In the genomic region with DNA sequence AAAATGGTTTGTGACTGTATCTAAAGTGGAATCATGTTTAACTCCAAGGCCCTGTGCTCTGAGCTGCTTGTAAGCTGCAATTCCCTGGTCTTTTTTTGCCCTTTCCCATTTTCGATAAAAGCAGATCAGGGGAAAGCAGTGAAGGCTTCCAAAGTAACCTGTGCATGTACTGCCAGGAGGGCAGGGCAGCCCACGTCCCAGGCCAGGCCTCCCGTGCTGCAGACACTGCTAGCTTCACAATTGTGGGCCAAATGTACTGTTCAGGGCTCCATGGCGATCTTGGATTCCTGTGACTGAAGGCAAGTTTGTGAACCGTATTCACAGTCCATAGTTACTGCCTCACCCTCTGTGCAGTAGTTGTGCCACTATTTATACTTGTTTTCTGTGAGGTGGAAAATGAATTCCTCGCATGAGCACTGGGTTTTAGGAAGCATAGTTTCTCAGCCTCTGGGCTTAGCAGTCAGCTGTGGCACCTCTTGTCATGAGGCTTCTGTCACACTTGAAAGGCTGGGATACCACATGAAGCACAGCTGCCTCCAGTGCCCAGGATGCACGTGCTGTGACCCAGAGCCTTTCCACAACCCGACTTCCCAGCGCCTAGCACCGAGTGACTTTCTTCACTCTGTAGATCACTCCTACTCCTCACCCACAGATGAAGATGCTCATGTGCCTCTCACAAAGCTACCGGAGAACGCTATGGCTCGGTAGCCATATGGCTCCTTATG, we compare ENCODE assay signal across 15 mouse cellular contexts. TPM values are rescaled to one million over a fixed set of nuclear protein-coding genes. Genes with fewer than 3 reads are reported as not detected.
DNase-seq lines count a peak whose midpoint lies in the region; TF ChIP-seq lines count a peak whose summit lies in the region.
"Had no signal": no experiment of that assay in that cellular context is flagged by ENCODE, and none has a peak within 500 bp of the region (broad histone marks: within the 10 kb centered on the region; RNA-seq: fewer than 3 reads in every experiment).

No protein-coding gene starts in this region.

- TF ChIP-seq POLR2A in thymus, adult 2 months (IDR thresholded peaks at IDR 0.05; ENCODE audit: control insufficient read depth, extremely low read depth, insufficient read depth, low read length, poor library complexity), result no peak

- no peak overlapping the region for H3K4me3 ChIP-seq in layer of hippocampus, adult 2 months
- no peak overlapping the region for H3K4me3 ChIP-seq in thymus, adult 2 months (ENCODE audit: control insufficient read depth, insufficient read depth, low read length)
- H3K4me3 ChIP-seq: forebrain, embryonic 13.5 days; heart, embryonic 15.5 days; limb, embryonic 12.5 days; liver, embryonic 13.5 days had no signal

- peak; percentile 40 to 58 for DNase-seq in cerebellum, postnatal 10 days
- DNase-seq in cerebellum, adult 11-12 months, result no peak
- no peak for DNase-seq in layer of hippocampus, adult 2 months (ENCODE audit: low spot score in 2 of 2)
- no peak for DNase-seq in layer of hippocampus, adult 8-10 months (ENCODE audit: low spot score in 2 of 2)
- peak; percentile 36 for DNase-seq in thymus, postnatal 4 days
- no peak for DNase-seq in thymus, adult 2 months
- no peak for DNase-seq in adrenal gland, adult 8-10 months
- DNase-seq: adrenal gland, postnatal 36 days; kidney, adult 9 months; liver, embryonic 13.5 days; spleen, adult 18-20 months; thymus, adult 18-20 months had no signal

- TF ChIP-seq CTCF in layer of hippocampus, adult 2 months (conservative IDR thresholded peaks at IDR 0.05), result no peak
- TF ChIP-seq CTCF in thymus, adult 2 months (IDR thresholded peaks at IDR 0.05; ENCODE audit: borderline replicate concordance, control insufficient read depth, extremely low read depth, insufficient read depth, low read length, poor library complexity), result no peak

- H3K36me3 ChIP-seq in thymus, adult 2 months (ENCODE audit: control insufficient read depth, insufficient read depth, low read length), result no peaks in the 10 kb centered on the region
- H3K36me3 ChIP-seq: heart, embryonic 15.5 days; limb, embryonic 12.5 days; liver, embryonic 13.5 days had no signal

- 82% methylated on average over 13 of the region's 13 CpGs for WGBS in thymus, adult 2 months

- no peaks in the 10 kb centered on the region for H3K27me3 ChIP-seq in thymus, adult 2 months (ENCODE audit: control insufficient read depth, insufficient read depth, low read length)
- H3K27me3 ChIP-seq: forebrain, embryonic 13.5 days; heart, embryonic 15.5 days; limb, embryonic 12.5 days; liver, embryonic 13.5 days had no signal

- peaks cover 5% of the 10 kb centered on the region; the same call in 1 of the 2 replicates for H3K4me1 ChIP-seq in thymus, adult 2 months (replicated peaks; ENCODE audit: control insufficient read depth, insufficient read depth, low read length)
- H3K4me1 ChIP-seq: forebrain, embryonic 13.5 days; heart, embryonic 15.5 days; limb, embryonic 12.5 days had no signal

- H3K27ac ChIP-seq in layer of hippocampus, adult 2 months, result peak overlapping the region; percentile 28; the same call in 1 of the 2 replicates
- H3K27ac ChIP-seq in thymus, adult 2 months (ENCODE audit: control insufficient read depth, insufficient read depth, low read length), result no peak overlapping the region
- H3K27ac ChIP-seq: forebrain, embryonic 13.5 days; heart, embryonic 15.5 days; limb, embryonic 12.5 days; liver, embryonic 13.5 days had no signal

RNA-seq across cellular contexts. Expression of a gene that starts 5.1 kb away (rescaled TPM):
- total RNA-seq in layer of hippocampus, adult 2 months (2021), result 100 to 1,000 TPM; 234 to 240 TPM
- 100 to 1,000 TPM; 202 to 239 (median 220) TPM for total RNA-seq in layer of hippocampus, adult 8-10 months (2022)
- polyA plus RNA-seq in thymus, adult 2 months (2012; rRNA removed), result 12.7 and 17.8 TPM in 2 replicates
- 10 to 100 TPM; 54.2 to 62.0 (median 60.9) TPM for total RNA-seq in adrenal gland, adult 8-10 months (2022)

RNA-seq across cellular contexts. Expression of a gene that starts 36.6 kb away (rescaled TPM):
- 10 to 100 TPM; 43.6 to 47.3 TPM for total RNA-seq in layer of hippocampus, adult 2 months (2021)
- 10 to 100 TPM; 26.4 to 39.8 (median 36.9) TPM for total RNA-seq in layer of hippocampus, adult 8-10 months (2022)
- 163 and 178 TPM in 2 replicates for polyA plus RNA-seq in thymus, adult 2 months (2012; rRNA removed)
- total RNA-seq in adrenal gland, adult 8-10 months (2022), result 10 to 100 TPM; 68.9 to 84.3 (median 80.5) TPM

RNA-seq across cellular contexts. Expression of a gene that starts 39.9 kb away (rescaled TPM):
- under 1 TPM; 0.59 to 0.91 TPM for total RNA-seq in layer of hippocampus, adult 2 months (2021)
- 1 to 10 TPM in 1 of 4 experiments, under 1 TPM in 3; 0.39 to 1.3 (median 0.51) TPM for total RNA-seq in layer of hippocampus, adult 8-10 months (2022)
- polyA plus RNA-seq in thymus, adult 2 months (2012; rRNA removed), result 202 and 216 TPM in 2 replicates
- total RNA-seq in adrenal gland, adult 8-10 months (2022), result 1 to 10 TPM; 2.1 to 4.8 (median 3.4) TPM

Comparison
In these comparisons a context has a peak if more than half of its experiments do, and no peak if none do; other contexts are left out.
1. DNase-seq: peak in cerebellum, postnatal 10 days (2 of 2) and thymus, postnatal 4 days (single experiment); none in cerebellum, adult 11-12 months (single experiment), layer of hippocampus, adult 2 months (0 of 2), layer of hippocampus, adult 8-10 months (0 of 2), thymus, adult 2 months (single experiment) and adrenal gland, adult 8-10 months (single experiment).